Comparison of ENCODE assay signal across 24 mouse cellular contexts in the genomic region with DNA sequence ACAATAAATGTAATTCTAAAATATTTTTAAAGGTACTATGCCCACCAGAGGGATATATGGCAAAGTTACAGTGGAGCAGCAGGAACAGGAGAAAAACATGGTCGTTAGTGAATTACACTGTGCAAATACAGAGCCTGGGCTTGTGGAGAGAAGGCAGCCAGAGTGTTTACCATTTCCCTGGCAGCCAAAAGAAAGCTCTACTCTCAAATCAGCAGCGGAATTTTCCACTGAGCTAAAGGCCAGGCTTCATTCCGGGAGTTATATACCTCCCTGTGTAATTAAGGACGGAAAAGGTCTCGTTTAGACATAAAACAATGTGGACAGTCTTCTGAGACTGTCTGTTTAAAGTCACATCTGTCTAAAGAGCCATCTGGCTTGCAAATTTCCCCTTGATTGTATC.
DNase-seq lines count a peak whose midpoint lies in the region; ATAC-seq and TF ChIP-seq lines count a peak whose summit lies in the region.
"Had no signal": no experiment of that assay in that cellular context is flagged by ENCODE, and none has a peak within 500 bp of the region (broad histone marks: within the 10 kb centered on the region; RNA-seq: fewer than 3 reads in every experiment).

No protein-coding gene starts in this region.

- H3K9ac ChIP-seq in intestine, embryonic 14.5 days (ENCODE audit: low read length) = no peak overlapping the region
- no peak overlapping the region for H3K9ac ChIP-seq in intestine, postnatal 0 days (ENCODE audit: low read depth, low read length)
- H3K9ac ChIP-seq in lung, embryonic 16.5 days (ENCODE audit: low read length) = no peak overlapping the region
- no peak overlapping the region for H3K9ac ChIP-seq in limb, embryonic 14.5 days (ENCODE audit: low read depth, low read length, severe bottlenecking)
- H3K9ac ChIP-seq: embryonic facial prominence, embryonic 12.5 days; heart, embryonic 12.5 days; hindbrain, embryonic 13.5 days had no signal

- WGBS in intestine, embryonic 14.5 days = 7% methylated on average over 5 of the region's 5 CpGs
- WGBS in intestine, postnatal 0 days = 17% methylated on average over 5 of the region's 5 CpGs
- WGBS in lung, embryonic 16.5 days = 24% methylated on average over 5 of the region's 5 CpGs
- WGBS in embryonic facial prominence, embryonic 10.5 days = 55% methylated on average over 5 of the region's 5 CpGs
- WGBS in limb, embryonic 14.5 days = 18% methylated on average over 5 of the region's 5 CpGs

- no peak for DNase-seq in intestine, embryonic 14.5 days (ENCODE audit: low spot score)
- DNase-seq in lung, postnatal 36 days = no peak
- DNase-seq in embryonic facial prominence, embryonic 10.5 days (ENCODE audit: low spot score) = no peak
- DNase-seq in limb, embryonic 14.5 days (ENCODE audit: low spot score) = peak; percentile 63
- no peak for DNase-seq in thymus, postnatal 4 days
- no peak for DNase-seq in yolk sac, embryonic 10.5 days (ENCODE audit: low spot score)
- DNase-seq: adrenal gland, postnatal 36 days; cerebellum, adult 2 months; cerebellum, postnatal 36 days; gastrocnemius, adult 2 months; heart, postnatal 14 days; left cerebral cortex, postnatal 4 days; lung, postnatal 14 days; retina, postnatal 1 day; thymus, adult 18-20 months had no signal

- H3K36me3 ChIP-seq in intestine, embryonic 14.5 days (ENCODE audit: control insufficient read depth, insufficient read depth, low read length) = no peaks in the 10 kb centered on the region
- no peaks in the 10 kb centered on the region for H3K36me3 ChIP-seq in intestine, postnatal 0 days (ENCODE audit: control insufficient read depth, insufficient read depth)
- H3K36me3 ChIP-seq in lung, embryonic 16.5 days (ENCODE audit: control insufficient read depth, insufficient read depth, low read length) = no peaks in the 10 kb centered on the region
- no peaks in the 10 kb centered on the region for H3K36me3 ChIP-seq in embryonic facial prominence, embryonic 10.5 days (replicated peaks)
- H3K36me3 ChIP-seq in limb, embryonic 14.5 days (ENCODE audit: control insufficient read depth, insufficient read depth, low read length) = no peaks in the 10 kb centered on the region
- H3K36me3 ChIP-seq: embryonic facial prominence, embryonic 12.5 days; forebrain, embryonic 10.5 days; heart, embryonic 12.5 days; hindbrain, embryonic 13.5 days had no signal

- H3K9me3 ChIP-seq in intestine, embryonic 14.5 days (ENCODE audit: control insufficient read depth, low read length) = no peaks in the 10 kb centered on the region
- H3K9me3 ChIP-seq in intestine, postnatal 0 days (ENCODE audit: control insufficient read depth) = no peaks in the 10 kb centered on the region
- H3K9me3 ChIP-seq in lung, embryonic 16.5 days (ENCODE audit: control insufficient read depth, low read length) = no peaks in the 10 kb centered on the region
- H3K9me3 ChIP-seq in embryonic facial prominence, embryonic 10.5 days = no peaks in the 10 kb centered on the region
- no peaks in the 10 kb centered on the region for H3K9me3 ChIP-seq in limb, embryonic 14.5 days (ENCODE audit: control insufficient read depth, low read length)
- H3K9me3 ChIP-seq: embryonic facial prominence, embryonic 12.5 days; forebrain, embryonic 10.5 days; heart, embryonic 12.5 days; hindbrain, embryonic 13.5 days had no signal

- no peaks in the 10 kb centered on the region for H3K27me3 ChIP-seq in intestine, embryonic 14.5 days (replicated peaks; ENCODE audit: control insufficient read depth, insufficient read depth, low read length)
- no peaks in the 10 kb centered on the region for H3K27me3 ChIP-seq in intestine, postnatal 0 days (replicated peaks; ENCODE audit: control insufficient read depth, insufficient read depth, low read length)
- H3K27me3 ChIP-seq in lung, embryonic 16.5 days (ENCODE audit: control insufficient read depth, insufficient read depth, low read depth, low read length) = no peaks in the 10 kb centered on the region
- H3K27me3 ChIP-seq in embryonic facial prominence, embryonic 10.5 days (replicated peaks; ENCODE audit: low read depth, poor library complexity, severe bottlenecking) = no peaks in the 10 kb centered on the region
- no peaks in the 10 kb centered on the region for H3K27me3 ChIP-seq in limb, embryonic 14.5 days (ENCODE audit: control insufficient read depth, insufficient read depth, low read length)
- H3K27me3 ChIP-seq: CH12.LX; embryonic facial prominence, embryonic 12.5 days; heart, embryonic 12.5 days; hindbrain, embryonic 13.5 days had no signal

- no peak overlapping the region for H3K4me3 ChIP-seq in intestine, embryonic 14.5 days (ENCODE audit: low read depth, low read length)
- H3K4me3 ChIP-seq in intestine, postnatal 0 days (ENCODE audit: low read depth, low read length) = no peak overlapping the region
- no peak overlapping the region for H3K4me3 ChIP-seq in lung, embryonic 16.5 days (ENCODE audit: low read length)
- no peak overlapping the region for H3K4me3 ChIP-seq in embryonic facial prominence, embryonic 10.5 days
- H3K4me3 ChIP-seq in limb, embryonic 14.5 days (replicated peaks; ENCODE audit: low read length) = no peak overlapping the region
- H3K4me3 ChIP-seq: embryonic facial prominence, embryonic 12.5 days; forebrain, embryonic 10.5 days; gastrocnemius, adult 2 months; heart, embryonic 12.5 days; hindbrain, embryonic 13.5 days; left cerebral cortex, adult 2 months had no signal

- H3K4me1 ChIP-seq in intestine, embryonic 14.5 days (replicated peaks; ENCODE audit: control insufficient read depth, insufficient read depth, low read length) = no peaks in the 10 kb centered on the region; the same call in 1 of the 2 replicates
- no peaks in the 10 kb centered on the region for H3K4me1 ChIP-seq in intestine, postnatal 0 days (replicated peaks; ENCODE audit: control insufficient read depth, insufficient read depth, low read length)
- no peaks in the 10 kb centered on the region for H3K4me1 ChIP-seq in lung, embryonic 16.5 days (replicated peaks; ENCODE audit: control insufficient read depth, insufficient read depth, low read length)
- H3K4me1 ChIP-seq in embryonic facial prominence, embryonic 10.5 days = peaks cover 11% of the 10 kb centered on the region; the same call in 1 of the 2 replicates
- no peaks in the 10 kb centered on the region for H3K4me1 ChIP-seq in limb, embryonic 14.5 days (ENCODE audit: control insufficient read depth, insufficient read depth, low read length)
- H3K4me1 ChIP-seq: embryonic facial prominence, embryonic 12.5 days; forebrain, embryonic 10.5 days had no signal

- TF ChIP-seq CTCF in intestine, postnatal 0 days (IDR thresholded peaks at IDR 0.05; ENCODE audit: low read depth) = no peak

- no peak for ATAC-seq in intestine, embryonic 14.5 days (replicated peaks; ENCODE audit: low FRiP score, low TSS enrichment, low read depth)
- no peak for ATAC-seq in intestine, postnatal 0 days
- peak; percentile 51; the same call in 1 of the 2 replicates for ATAC-seq in lung, embryonic 16.5 days (ENCODE audit: low read depth)
- ATAC-seq in limb, embryonic 14.5 days (ENCODE audit: low FRiP score, low read depth) = peak; percentile 73; the same call in 1 of the 2 replicates
- ATAC-seq: inflammation-experienced regulatory T-cells, adult 6 months had no signal

- no peak overlapping the region for H3K4me2 ChIP-seq in intestine, embryonic 14.5 days (ENCODE audit: low read length)
- no peak overlapping the region for H3K4me2 ChIP-seq in intestine, postnatal 0 days (replicated peaks; ENCODE audit: low read depth)
- H3K4me2 ChIP-seq in lung, embryonic 16.5 days (ENCODE audit: low read depth, low read length) = no peak overlapping the region
- no peak overlapping the region for H3K4me2 ChIP-seq in limb, embryonic 14.5 days (replicated peaks; ENCODE audit: low read depth, low read length, severe bottlenecking)
- H3K4me2 ChIP-seq: embryonic facial prominence, embryonic 12.5 days; heart, embryonic 12.5 days; hindbrain, embryonic 13.5 days had no signal

- TF ChIP-seq POLR2A in limb, embryonic 14.5 days (IDR thresholded peaks at IDR 0.05; ENCODE audit: borderline replicate concordance, extremely low read depth, insufficient read depth, insufficient read length) = no peak

- peak overlapping the region; percentile 35; the same call in 1 of the 2 replicates for H3K27ac ChIP-seq in intestine, embryonic 14.5 days (ENCODE audit: low read depth)
- no peak overlapping the region for H3K27ac ChIP-seq in intestine, postnatal 0 days (ENCODE audit: low read depth, low read length)
- peak overlapping the region; percentile 59; the same call in 1 of the 2 replicates for H3K27ac ChIP-seq in lung, embryonic 16.5 days (ENCODE audit: low read length)
- H3K27ac ChIP-seq in embryonic facial prominence, embryonic 10.5 days (replicated peaks) = peak overlapping the region; percentile 35; the same call in 1 of the 2 replicates
- peak overlapping the region; percentile 68 for H3K27ac ChIP-seq in limb, embryonic 14.5 days (replicated peaks; ENCODE audit: low read depth, low read length)
- H3K27ac ChIP-seq: embryonic facial prominence, embryonic 12.5 days; forebrain, embryonic 10.5 days; gastrocnemius, adult 2 months; hindbrain, embryonic 13.5 days; left cerebral cortex, adult 2 months had no signal

Comparison
In these comparisons a context has a peak if more than half of its experiments do, and no peak if none do; other contexts are left out.
1. ATAC-seq: peak in lung, embryonic 16.5 days (single experiment) and limb, embryonic 14.5 days (single experiment); none in intestine, embryonic 14.5 days (single experiment) and intestine, postnatal 0 days (single experiment).